Mouse (Mus musculus) heart, postnatal 14 days (tissue): ENCODE results near the gene Mamld1. TPM values are rescaled to one million over a fixed set of nuclear protein-coding genes. Genes with fewer than 3 reads are reported as not detected.

ENCODE experiments used
- DNase-seq, 2 experiments: peaks; one replicate each; pipeline ENCODE4 v3.0.0; 2021 to 2022
- intact Hi-C: fragments of 180-260 bp; cut with DNase I; formaldehyde crosslinking; loops from one replicate; pipeline ENCODE4 v1.15.1; 2025
- total RNA-seq, 2 experiments: library from RNA; stranded (reverse); gene quantifications; 2 replicates each; pipeline ENCODE4 v1.2.3; 2021

The Mamld1 gene
- total RNA-seq, 2 experiments from 2014 or later = 9.9 to 11.3 TPM

GRCm38 (mm10) chrX:71122359-71123293 lies 72.6 kb downstream of the Mamld1 start:
- intact Hi-C loops = loop anchor here (5.0 kb wide), 1 partner anchor 70 kb away; the partner anchor contains the start of gene Mamld1
- DNase-seq = no peak

- no peak for DNase-seq
- intact Hi-C loops = no loop called here
These were observed 75.0 kb downstream of the Mamld1 start for GRCm38 (mm10) chrX:71125013-71125412.

- peak in 1 of 2 experiments; percentile 54 for DNase-seq
- intact Hi-C loops = no loop called here
These were observed 81.4 kb downstream of the Mamld1 start for GRCm38 (mm10) chrX:71131464-71131863.

GRCm38 (mm10) chrX:71141390-71141789 lies 91.3 kb downstream of the Mamld1 start:
- intact Hi-C loops = loop anchor here (10.0 kb wide), 1 partner anchor 153 kb away; no protein-coding TSS in a partner anchor
- DNase-seq = no peak

- intact Hi-C loops = loop anchor here (5.0 to 10.0 kb wide), 2 partner anchors 97 to 145 kb away; partner anchors contain the start of gene Mamld1
- peak in 1 of 2 experiments; percentile 7 for DNase-seq
These were observed 99.5 kb downstream of the Mamld1 start for GRCm38 (mm10) chrX:71149441-71150050.

- intact Hi-C loops = loop anchor here (5.0 kb wide), 1 partner anchor 98 kb away; the partner anchor contains the start of gene Mamld1
- DNase-seq = peak; percentile 55 to 75
These were observed 100.5 kb downstream of the Mamld1 start for GRCm38 (mm10) chrX:71150551-71151001.

GRCm38 (mm10) chrX:71181526-71181925 lies 131.5 kb downstream of the Mamld1 start:
- no peak for DNase-seq
- intact Hi-C loops = no loop called here

GRCm38 (mm10) chrX:71183671-71184070 lies 133.6 kb downstream of the Mamld1 start:
- peak; percentile 29 to 38 for DNase-seq
- intact Hi-C loops = no loop called here

- peak; percentile 26 to 47 for DNase-seq
- intact Hi-C loops = no loop called here
These were observed 136.3 kb downstream of the Mamld1 start for GRCm38 (mm10) chrX:71186396-71186795.

GRCm38 (mm10) chrX:71204776-71205175 lies 154.7 kb downstream of the Mamld1 start:
- intact Hi-C loops = no loop called here
- no peak for DNase-seq

Other genes starting within 250 kb of the Mamld1 start
- 10 to 100 TPM; 21.0 to 21.8 TPM for gene Mtm1, start 160.5 kb downstream of the Mamld1 start, total RNA-seq